Mouse (Mus musculus) liver, adult 2 months (tissue): Measurements from ENCODE around the gene Dnajb8.

Source experiments
- CTCF ChIP-seq: fragments of 200-500 bp; IDR thresholded peaks from 2 replicates; pipeline ENCODE4 v1.5.1; 2011; ENCODE audit warnings: low read depth, low read length, control low read depth
- POLR2A ChIP-seq: fragments of 200-500 bp; IDR thresholded peaks from 2 replicates; pipeline ENCODE4 v1.6.1; 2011; ENCODE audit warnings: low read length, control low read depth; ENCODE audit not compliant: insufficient read depth; ENCODE audit errors: extremely low read depth

- TF ChIP-seq CTCF (no peak), POLR2A (no peak)
These were observed 16.7 kb upstream of the Dnajb8 start for GRCm38 (mm10) chr6:88205386-88205700.
